Mouse (Mus musculus): ENCODE results near the gene Tm4sf19. TPM values are rescaled to one million over a fixed set of nuclear protein-coding genes. Genes with fewer than 3 reads are reported as not detected.

The Tm4sf19 gene
- total and polyA plus RNA-seq, 2 experiments from 2014 or later: not detected

- Histone ChIP-seq H3K27me3 (ENCODE audit: insufficient read depth, low read length) (no peaks in the 10 kb centered on the region), H3K4me3 (ENCODE audit: low read depth, low read length) (no peak overlapping the region), H3K4me1 (ENCODE audit: insufficient read depth, low read length) (no peaks in the 10 kb centered on the region), H3K27ac (ENCODE audit: low read depth, low read length) (no peak overlapping the region), H3K36me3 (ENCODE audit: insufficient read depth, low read length) (peaks cover 25% of the 10 kb centered on the region), H3K9ac (replicated peaks; ENCODE audit: low read length, poor library complexity, severe bottlenecking) (no peak overlapping the region), H3K4me2 (ENCODE audit: low read depth, low read length, poor library complexity, severe bottlenecking) (no peak overlapping the region), H3K9me3 (ENCODE audit: low read length) (no peaks in the 10 kb centered on the region)
- TF ChIP-seq CTCF (IDR thresholded peaks at IDR 0.05): no peak
- 91% methylated on average over 2 of the region's 2 CpGs for WGBS
- DNase-seq (ENCODE audit: low spot score) (no peak), ATAC-seq (ENCODE audit: low FRiP score) (no peak)
Observed at GRCm38 (mm10) chr16:32384885-32385284, 15.4 kb upstream of the Tm4sf19 start.

- no peak overlapping the region for H3K4me3 ChIP-seq (ENCODE audit: low read depth, low read length)
- TF ChIP-seq CTCF (IDR thresholded peaks at IDR 0.05): no peak
- no peaks in the 10 kb centered on the region for H3K9me3 ChIP-seq (ENCODE audit: low read length)
- no peaks in the 10 kb centered on the region for H3K27me3 ChIP-seq (ENCODE audit: insufficient read depth, low read length)
- no peak overlapping the region for H3K4me2 ChIP-seq (ENCODE audit: low read depth, low read length, poor library complexity, severe bottlenecking)
- H3K9ac ChIP-seq (replicated peaks; ENCODE audit: low read length, poor library complexity, severe bottlenecking): no peak overlapping the region
- no peaks in the 10 kb centered on the region for H3K4me1 ChIP-seq (ENCODE audit: insufficient read depth, low read length)
- peak; percentile 1 for DNase-seq (ENCODE audit: low spot score)
- H3K27ac ChIP-seq (ENCODE audit: low read depth, low read length): no peak overlapping the region
- peaks cover 19% of the 10 kb centered on the region for H3K36me3 ChIP-seq (ENCODE audit: insufficient read depth, low read length)
- no peak for ATAC-seq (ENCODE audit: low FRiP score)
- WGBS: 86% methylated on average over 3 of the region's 3 CpGs
Observed at GRCm38 (mm10) chr16:32386826-32387225, 13.5 kb upstream of the Tm4sf19 start.

GRCm38 (mm10) chr16:32389049-32389448 is 11.3 kb upstream of the Tm4sf19 start:
- no peak overlapping the region for H3K27ac ChIP-seq (ENCODE audit: low read depth, low read length)
- no peak overlapping the region for H3K4me2 ChIP-seq (ENCODE audit: low read depth, low read length, poor library complexity, severe bottlenecking)
- TF ChIP-seq CTCF (IDR thresholded peaks at IDR 0.05): no peak
- H3K27me3 ChIP-seq (ENCODE audit: insufficient read depth, low read length): no peaks in the 10 kb centered on the region
- H3K9ac ChIP-seq (replicated peaks; ENCODE audit: low read length, poor library complexity, severe bottlenecking): no peak overlapping the region
- H3K4me1 ChIP-seq (ENCODE audit: insufficient read depth, low read length): no peaks in the 10 kb centered on the region
- ATAC-seq (ENCODE audit: low FRiP score) (no peak), DNase-seq (ENCODE audit: low spot score) (no peak)
- H3K4me3 ChIP-seq (ENCODE audit: low read depth, low read length): no peak overlapping the region
- H3K36me3 ChIP-seq (ENCODE audit: insufficient read depth, low read length): peaks cover 19% of the 10 kb centered on the region; the same call in 1 of the 2 replicates
- H3K9me3 ChIP-seq (ENCODE audit: low read length): no peaks in the 10 kb centered on the region

GRCm38 (mm10) chr16:32389841-32390240 is 10.5 kb upstream of the Tm4sf19 start:
- Histone ChIP-seq H3K9ac (replicated peaks; ENCODE audit: low read length, poor library complexity, severe bottlenecking) (no peak overlapping the region), H3K4me1 (ENCODE audit: insufficient read depth, low read length) (no peaks in the 10 kb centered on the region), H3K27me3 (ENCODE audit: insufficient read depth, low read length) (no peaks in the 10 kb centered on the region), H3K4me2 (ENCODE audit: low read depth, low read length, poor library complexity, severe bottlenecking) (no peak overlapping the region), H3K27ac (ENCODE audit: low read depth, low read length) (no peak overlapping the region), H3K36me3 (ENCODE audit: insufficient read depth, low read length) (peaks cover 16% of the 10 kb centered on the region; the same call in 1 of the 2 replicates), H3K4me3 (ENCODE audit: low read depth, low read length) (no peak overlapping the region), H3K9me3 (ENCODE audit: low read length) (no peaks in the 10 kb centered on the region)
- TF ChIP-seq CTCF (IDR thresholded peaks at IDR 0.05): no peak
- WGBS: 93% methylated on average over 3 of the region's 3 CpGs
- DNase-seq (ENCODE audit: low spot score) (no peak), ATAC-seq (ENCODE audit: low FRiP score) (no peak)

- H3K4me1 ChIP-seq (ENCODE audit: insufficient read depth, low read length): no peaks in the 10 kb centered on the region
- H3K4me3 ChIP-seq (ENCODE audit: low read depth, low read length): no peak overlapping the region
- no peaks in the 10 kb centered on the region for H3K9me3 ChIP-seq (ENCODE audit: low read length)
- H3K27me3 ChIP-seq (ENCODE audit: insufficient read depth, low read length): no peaks in the 10 kb centered on the region
- peaks cover 6% of the 10 kb centered on the region; the same call in 1 of the 2 replicates for H3K36me3 ChIP-seq (ENCODE audit: insufficient read depth, low read length)
- ATAC-seq (ENCODE audit: low FRiP score) (no peak), DNase-seq (ENCODE audit: low spot score) (no peak)
- H3K4me2 ChIP-seq (ENCODE audit: low read depth, low read length, poor library complexity, severe bottlenecking): no peak overlapping the region
- no peak for TF ChIP-seq CTCF (IDR thresholded peaks at IDR 0.05)
- no peak overlapping the region for H3K9ac ChIP-seq (replicated peaks; ENCODE audit: low read length, poor library complexity, severe bottlenecking)
- H3K27ac ChIP-seq (ENCODE audit: low read depth, low read length): no peak overlapping the region
- WGBS: 97% methylated on average over 3 of the region's 3 CpGs
Observed at GRCm38 (mm10) chr16:32390882-32391281, 9.4 kb upstream of the Tm4sf19 start.

GRCm38 (mm10) chr16:32395679-32396540 is 4.4 kb upstream of the Tm4sf19 start:
- Histone ChIP-seq H3K27ac (ENCODE audit: low read depth, low read length) (no peak overlapping the region), H3K27me3 (ENCODE audit: insufficient read depth, low read length) (no peaks in the 10 kb centered on the region), H3K4me2 (ENCODE audit: low read depth, low read length, poor library complexity, severe bottlenecking) (no peak overlapping the region), H3K9ac (replicated peaks; ENCODE audit: low read length, poor library complexity, severe bottlenecking) (no peak overlapping the region), H3K36me3 (ENCODE audit: insufficient read depth, low read length) (peaks cover 4% of the 10 kb centered on the region; the same call in 1 of the 2 replicates), H3K4me1 (ENCODE audit: insufficient read depth, low read length) (no peaks in the 10 kb centered on the region), H3K9me3 (ENCODE audit: low read length) (no peaks in the 10 kb centered on the region), H3K4me3 (ENCODE audit: low read depth, low read length) (no peak overlapping the region)
- WGBS: 74% methylated on average over 6 of the region's 6 CpGs
- no peak for TF ChIP-seq CTCF (IDR thresholded peaks at IDR 0.05)
- DNase-seq (ENCODE audit: low spot score): no peak
- no peak for ATAC-seq (ENCODE audit: low FRiP score)

Measured in midbrain, postnatal 0 days (tissue).